In the genomic region with DNA sequence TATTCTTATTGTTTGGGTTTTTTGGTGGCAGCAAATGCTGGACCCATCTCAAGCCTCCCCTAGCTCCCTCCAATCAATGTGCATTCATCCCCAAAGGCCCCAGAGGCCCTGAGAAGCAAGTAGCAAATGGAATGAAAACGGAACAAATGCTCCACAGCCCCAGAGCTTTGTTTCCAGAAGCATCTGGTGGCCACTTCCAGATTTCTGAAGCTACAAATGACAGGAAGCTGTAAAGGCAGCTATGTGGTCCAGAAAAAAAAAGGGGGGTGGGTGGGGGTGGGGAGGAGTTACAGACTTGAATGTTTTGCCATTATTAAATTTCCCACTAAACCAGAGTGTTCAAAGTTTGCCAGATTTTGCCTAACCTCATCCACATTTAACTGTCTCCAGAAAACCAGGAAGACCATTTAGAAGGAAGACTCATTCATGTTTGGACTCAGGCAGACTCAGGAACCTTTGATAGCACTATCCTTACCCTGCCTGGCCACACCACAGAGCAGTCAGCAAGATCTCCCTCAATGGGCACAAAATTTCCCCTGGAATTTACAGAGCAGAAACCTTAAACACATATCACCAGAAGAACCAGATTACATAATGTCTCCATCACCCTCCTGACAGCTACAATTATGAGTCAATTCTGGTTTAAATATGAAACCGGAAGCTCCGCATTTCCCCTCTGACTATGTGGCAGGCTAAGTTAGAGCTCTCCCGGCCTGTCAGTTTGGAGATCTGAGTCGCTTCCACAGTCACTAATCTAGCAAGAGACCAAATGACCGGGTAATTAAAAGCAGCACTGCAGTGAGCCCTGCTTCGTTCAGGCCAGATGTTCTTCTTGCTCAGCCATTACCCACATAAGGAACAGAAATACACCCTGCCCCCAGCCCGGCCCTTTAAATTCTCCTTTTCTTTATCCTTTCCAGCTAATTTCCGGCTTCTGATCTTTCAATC, we compare ENCODE assay signal across 8 mouse cellular contexts.
DNase-seq lines count a peak whose midpoint lies in the region; ATAC-seq and TF ChIP-seq lines count a peak whose summit lies in the region.

No protein-coding gene starts in this region.

- TF ChIP-seq POLR2A in thymus, adult 2 months (IDR thresholded peaks at IDR 0.05; ENCODE audit: control insufficient read depth, extremely low read depth, insufficient read depth, low read length, poor library complexity) = no peak

- peak; percentile 18 for DNase-seq in thymus, adult 2 months
- DNase-seq in thymus, adult 18-20 months = no peak
- DNase-seq in embryonic facial prominence, embryonic 14.5 days (ENCODE audit: low spot score) = peak; percentile 92
- DNase-seq in cerebellum, adult 11 months = no peak

- peak overlapping the region; percentile 50; the same call in 1 of the 2 replicates for H3K9ac ChIP-seq in embryonic facial prominence, embryonic 14.5 days (ENCODE audit: low read depth, low read length)
- no peak overlapping the region for H3K9ac ChIP-seq in limb, embryonic 15.5 days
- H3K9ac ChIP-seq in midbrain, embryonic 15.5 days = no peak overlapping the region

- ATAC-seq in embryonic facial prominence, embryonic 14.5 days (ENCODE audit: low read depth) = peak; percentile 13
- ATAC-seq in hematopoietic stem cell, adult 5-6 weeks (replicated peaks in 1 of 2; ENCODE audit: insufficient read depth in 1 of 2, low FRiP score in 2 of 2, low TSS enrichment in 1 of 2, low read depth in 1 of 2, poor library complexity in 2 of 2, severe bottlenecking in 2 of 2) = peak; percentile 63
- peak; percentile 25 for ATAC-seq in limb, embryonic 15.5 days (ENCODE audit: insufficient number of reproducible peaks, low FRiP score, low TSS enrichment, low read depth)
- ATAC-seq in midbrain, embryonic 15.5 days (replicated peaks) = no peak
- ATAC-seq in cerebellum, adult (ENCODE audit: insufficient number of reproducible peaks, low FRiP score, low TSS enrichment) = no peak

- H3K27me3 ChIP-seq in thymus, adult 2 months (ENCODE audit: control insufficient read depth, insufficient read depth, low read length) = peaks cover 3% of the 10 kb centered on the region; the same call in 1 of the 2 replicates
- no peaks in the 10 kb centered on the region for H3K27me3 ChIP-seq in embryonic facial prominence, embryonic 14.5 days (replicated peaks; ENCODE audit: control insufficient read depth, insufficient read depth, low read length)
- no peaks in the 10 kb centered on the region for H3K27me3 ChIP-seq in limb, embryonic 15.5 days
- H3K27me3 ChIP-seq in midbrain, embryonic 15.5 days (replicated peaks) = no peaks in the 10 kb centered on the region

- no peak for TF ChIP-seq CTCF in thymus, adult 2 months (IDR thresholded peaks at IDR 0.05; ENCODE audit: borderline replicate concordance, control insufficient read depth, extremely low read depth, insufficient read depth, low read length, poor library complexity)

- H3K4me1 ChIP-seq in thymus, adult 2 months (replicated peaks; ENCODE audit: control insufficient read depth, insufficient read depth, low read length) = peaks cover 10% of the 10 kb centered on the region
- H3K4me1 ChIP-seq in embryonic facial prominence, embryonic 14.5 days (ENCODE audit: control insufficient read depth, insufficient read depth, low read length) = peaks cover 45% of the 10 kb centered on the region
- H3K4me1 ChIP-seq in limb, embryonic 15.5 days = peaks cover 44% of the 10 kb centered on the region
- H3K4me1 ChIP-seq in midbrain, embryonic 15.5 days = peaks cover 45% of the 10 kb centered on the region

- H3K4me3 ChIP-seq in thymus, adult 2 months (ENCODE audit: control insufficient read depth, insufficient read depth, low read length) = peak overlapping the region; percentile 43
- H3K4me3 ChIP-seq in embryonic facial prominence, embryonic 14.5 days (ENCODE audit: low read depth, low read length) = peak overlapping the region; percentile 0; the same call in 1 of the 2 replicates
- peak overlapping the region; percentile 11 for H3K4me3 ChIP-seq in limb, embryonic 15.5 days
- no peak overlapping the region for H3K4me3 ChIP-seq in midbrain, embryonic 15.5 days

- H3K4me2 ChIP-seq in embryonic facial prominence, embryonic 14.5 days (ENCODE audit: low read depth, low read length) = peak overlapping the region; percentile 28
- peak overlapping the region; percentile 39 for H3K4me2 ChIP-seq in limb, embryonic 15.5 days
- peak overlapping the region; percentile 41 for H3K4me2 ChIP-seq in midbrain, embryonic 15.5 days

- no peaks in the 10 kb centered on the region for H3K9me3 ChIP-seq in embryonic facial prominence, embryonic 14.5 days (ENCODE audit: control insufficient read depth, low read length)
- H3K9me3 ChIP-seq in limb, embryonic 15.5 days = no peaks in the 10 kb centered on the region
- H3K9me3 ChIP-seq in midbrain, embryonic 15.5 days = no peaks in the 10 kb centered on the region

- H3K27ac ChIP-seq in thymus, adult 2 months (ENCODE audit: control insufficient read depth, insufficient read depth, low read length) = no peak overlapping the region
- peak overlapping the region; percentile 66 for H3K27ac ChIP-seq in embryonic facial prominence, embryonic 14.5 days (replicated peaks; ENCODE audit: low read depth, low read length)
- peak overlapping the region; percentile 85 for H3K27ac ChIP-seq in limb, embryonic 15.5 days
- peak overlapping the region; percentile 22; the same call in 1 of the 2 replicates for H3K27ac ChIP-seq in midbrain, embryonic 15.5 days

- no peaks in the 10 kb centered on the region for H3K36me3 ChIP-seq in thymus, adult 2 months (ENCODE audit: control insufficient read depth, insufficient read depth, low read length)
- no peaks in the 10 kb centered on the region for H3K36me3 ChIP-seq in embryonic facial prominence, embryonic 14.5 days (ENCODE audit: control insufficient read depth, insufficient read depth, low read length)
- no peaks in the 10 kb centered on the region for H3K36me3 ChIP-seq in limb, embryonic 15.5 days
- no peaks in the 10 kb centered on the region for H3K36me3 ChIP-seq in midbrain, embryonic 15.5 days (replicated peaks)

- 6% methylated on average over 9 of the region's 9 CpGs for WGBS in thymus, adult 2 months
- 3% methylated on average over 9 of the region's 9 CpGs for WGBS in embryonic facial prominence, embryonic 14.5 days
- WGBS in limb, embryonic 15.5 days = 4% methylated on average over 9 of the region's 9 CpGs
- 7% methylated on average over 9 of the region's 9 CpGs for WGBS in midbrain, embryonic 15.5 days

Comparison
In these comparisons a context has a peak if more than half of its experiments do, and no peak if none do; other contexts are left out.
1. DNase-seq: peak in thymus, adult 2 months (single experiment) and embryonic facial prominence, embryonic 14.5 days (single experiment); none in thymus, adult 18-20 months (0 of 2) and cerebellum, adult 11 months (single experiment).
2. ATAC-seq: peak in embryonic facial prominence, embryonic 14.5 days (single experiment), hematopoietic stem cell, adult 5-6 weeks (2 of 2) and limb, embryonic 15.5 days (single experiment); none in midbrain, embryonic 15.5 days (single experiment) and cerebellum, adult (single experiment).
3. Peak in every context shown above with its lines, with median percentiles within 50 percentile points of each other: H3K4me2 ChIP-seq.